Mouse (Mus musculus) thymus, postnatal 25 days (tissue): Measurements from ENCODE around the gene Frzb.

Experiments used
- DNase-seq: peaks from one replicate; pipeline ENCODE4 v3.0.0; 2022

Frzb gene

DNA sequence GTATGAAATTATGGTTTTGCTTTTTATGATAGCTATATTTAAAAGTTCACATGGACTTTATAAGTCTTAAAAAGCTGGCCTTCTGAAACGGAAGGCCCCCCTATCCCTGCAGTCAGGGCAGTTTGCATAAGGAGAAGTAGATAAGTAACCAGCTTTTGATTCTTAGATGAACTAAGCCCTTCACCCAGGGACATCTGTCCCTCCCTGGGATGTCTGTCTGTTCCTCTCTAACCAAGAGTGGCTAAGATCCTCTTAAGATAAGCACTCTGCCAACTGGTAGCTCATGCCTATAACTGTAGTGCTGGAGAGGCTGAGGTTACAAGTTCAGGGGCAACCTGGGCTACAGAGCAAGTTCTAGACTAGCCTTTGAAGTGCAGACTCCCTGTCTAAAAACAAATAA is 25.4 kb downstream of the Frzb start:
- DNase-seq, result no peak

DNA sequence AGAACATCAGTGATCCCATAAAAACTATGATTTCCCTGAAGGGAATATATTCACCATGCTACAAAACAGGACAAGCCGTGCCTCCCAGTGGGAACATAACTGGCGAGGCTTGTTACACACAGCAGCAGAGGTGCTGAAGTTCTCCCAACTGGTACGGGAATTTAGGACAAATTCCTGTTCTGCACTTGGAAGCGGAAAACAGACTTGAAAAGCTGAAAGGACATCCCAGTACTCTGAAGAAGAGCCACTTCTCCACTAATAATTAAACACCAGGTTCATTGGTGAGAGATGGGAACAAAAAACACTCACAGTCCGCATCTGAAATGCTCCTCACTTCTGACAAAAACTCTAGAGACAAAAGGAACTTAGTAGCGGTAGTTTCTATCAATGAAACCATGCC is 31.1 kb downstream of the Frzb start:
- no peak for DNase-seq

DNA sequence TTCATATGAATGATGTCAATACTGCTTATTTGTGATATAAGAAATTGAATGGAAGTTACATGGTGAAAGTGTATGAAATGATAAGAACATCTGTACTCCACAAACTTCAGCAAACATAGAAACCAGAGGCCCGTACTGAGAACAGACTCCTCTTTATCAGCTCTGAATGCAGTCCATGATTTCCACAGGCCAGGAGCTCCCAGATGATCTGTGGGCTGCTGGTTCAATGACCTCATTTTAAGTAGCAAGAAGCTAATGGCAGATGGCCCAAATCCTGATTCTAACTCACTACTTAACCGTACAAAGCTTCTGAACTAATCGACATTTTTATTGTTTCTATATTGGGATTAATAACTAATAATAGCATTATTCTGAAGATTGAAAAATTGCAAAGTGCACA is 33.0 kb downstream of the Frzb start:
- no peak for DNase-seq

DNA sequence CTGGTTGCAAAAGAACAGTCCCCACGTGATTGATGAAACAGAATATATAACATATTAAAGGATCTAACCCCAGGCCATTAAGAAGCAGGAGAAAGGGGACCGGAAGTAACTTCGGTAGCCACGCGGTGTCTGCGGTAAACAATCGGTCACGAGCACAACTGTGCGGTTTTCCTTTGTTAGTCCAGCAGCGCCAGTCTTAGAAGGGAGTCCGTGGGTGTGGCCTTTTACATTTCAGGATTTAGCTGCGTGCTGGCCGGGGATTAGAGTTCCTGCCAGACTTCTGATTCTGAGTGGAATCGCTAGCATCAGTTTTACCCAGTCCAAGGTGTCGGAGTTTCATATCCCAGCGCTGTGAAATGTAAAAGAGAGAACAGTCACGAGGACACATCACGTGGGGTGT is 34.3 kb downstream of the Frzb start:
- no peak for DNase-seq

DNA sequence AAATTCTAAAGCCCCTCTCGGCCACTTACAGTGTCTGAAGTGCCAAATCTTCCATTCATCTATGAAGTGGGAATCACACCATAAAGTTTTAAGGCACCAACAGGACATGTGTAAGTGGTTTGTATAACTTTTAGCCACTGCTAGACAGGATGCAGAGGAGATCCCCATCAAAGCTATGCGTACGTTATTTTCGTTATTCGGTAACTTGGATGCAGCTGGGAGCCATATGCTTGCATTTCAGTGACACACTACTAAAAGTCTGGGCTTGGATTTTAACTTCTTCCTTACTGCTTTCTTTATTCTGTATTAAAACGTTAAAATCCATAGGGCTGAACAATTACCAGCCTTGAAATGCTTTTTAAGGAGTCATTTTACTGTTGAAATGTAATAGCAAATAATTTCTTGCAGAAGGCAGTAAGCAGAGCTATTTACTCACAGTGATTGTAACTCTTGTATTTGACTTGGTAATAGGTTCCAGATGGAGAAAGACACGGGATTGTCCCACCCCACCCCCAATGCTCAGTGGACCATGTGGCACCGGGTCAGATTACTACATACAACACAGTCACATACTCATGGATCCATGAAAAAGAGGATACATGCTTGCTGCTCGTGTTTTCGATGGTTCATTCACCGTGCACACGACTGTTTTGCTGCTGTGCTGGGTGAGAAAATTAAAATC is 37.4 kb downstream of the Frzb start:
- no peak for DNase-seq

DNA sequence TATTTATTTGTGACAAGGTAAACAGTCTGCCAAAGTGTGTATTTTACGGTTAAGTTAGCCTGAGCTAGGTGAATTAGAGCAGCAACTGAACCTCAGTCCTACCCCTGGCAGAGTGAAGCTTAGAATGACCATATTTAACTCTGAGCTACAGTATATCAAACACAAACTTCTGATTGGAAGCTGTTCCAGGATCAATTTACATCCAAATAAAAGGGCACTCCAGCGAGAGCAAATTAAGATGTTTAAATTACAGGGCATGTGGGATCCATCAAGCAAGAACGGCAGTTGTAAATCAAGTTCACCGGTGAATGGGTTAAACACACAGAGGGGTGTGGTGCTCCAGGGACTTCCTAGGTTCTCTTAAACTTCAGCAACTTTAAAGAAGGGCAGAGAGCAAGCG is 42.7 kb downstream of the Frzb start:
- DNase-seq, result no peak

DNA sequence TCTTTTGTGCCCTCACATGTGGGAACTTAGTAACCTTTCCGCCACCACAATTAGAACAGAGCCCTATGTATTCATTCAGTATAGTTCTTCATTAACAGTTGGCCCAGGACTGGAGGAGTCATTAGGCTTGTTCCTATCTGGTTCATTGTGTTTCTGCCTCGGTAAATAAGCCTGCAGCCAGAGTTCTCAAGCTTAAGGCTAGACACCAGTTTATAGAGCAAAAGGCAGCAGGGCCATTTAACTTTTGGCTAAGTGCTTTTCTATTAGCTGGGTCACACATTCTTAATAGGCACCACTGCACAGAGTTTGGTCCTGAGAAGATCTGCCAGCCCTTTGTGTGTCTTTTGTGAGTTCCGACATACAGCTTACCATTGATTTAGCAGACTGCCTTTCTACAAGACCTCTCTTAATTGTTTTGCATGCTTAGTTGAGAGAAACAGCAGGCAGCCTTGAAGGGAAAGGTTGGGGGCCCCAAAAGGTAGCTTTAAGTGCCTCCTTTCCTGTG is 48.8 kb downstream of the Frzb start:
- no peak for DNase-seq

DNA sequence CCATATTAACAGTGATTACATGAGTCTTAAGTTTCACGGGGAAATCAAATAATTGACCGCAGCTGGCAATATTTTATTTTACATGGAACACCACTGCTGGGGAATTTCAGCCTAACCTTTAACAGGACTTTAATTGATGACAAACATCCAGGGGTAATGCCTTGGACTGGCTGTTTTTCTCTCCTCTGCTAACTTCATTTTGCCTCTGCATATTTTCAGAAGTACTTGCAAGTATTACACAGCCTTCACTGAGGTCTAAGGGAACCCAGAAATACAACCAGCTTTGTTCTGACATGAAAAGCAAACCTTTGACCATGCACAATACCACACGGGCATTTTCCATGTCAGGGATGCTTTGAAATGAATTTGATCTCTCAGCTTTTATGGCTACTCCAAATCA is 50.6 kb downstream of the Frzb start:
- no peak for DNase-seq

DNA sequence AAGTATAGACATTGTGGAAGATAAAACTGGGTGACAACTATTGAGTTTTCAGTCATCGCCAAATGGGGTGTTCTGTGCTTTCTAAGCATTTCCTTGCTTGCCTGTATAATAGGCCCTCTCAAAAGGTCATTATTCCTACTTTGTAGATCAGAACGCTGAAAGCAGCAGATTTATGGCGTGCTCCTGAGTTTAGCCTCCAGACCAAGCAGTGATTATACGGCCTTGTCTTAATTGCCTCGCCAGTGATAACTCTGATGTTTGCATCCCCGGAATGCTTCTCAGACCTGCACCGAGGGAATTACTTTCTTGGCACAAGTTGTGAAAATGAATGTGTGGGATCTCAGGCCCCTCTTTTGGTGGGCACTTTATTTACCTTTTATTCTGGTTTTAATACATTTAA is 51.4 kb downstream of the Frzb start:
- no peak for DNase-seq

DNA sequence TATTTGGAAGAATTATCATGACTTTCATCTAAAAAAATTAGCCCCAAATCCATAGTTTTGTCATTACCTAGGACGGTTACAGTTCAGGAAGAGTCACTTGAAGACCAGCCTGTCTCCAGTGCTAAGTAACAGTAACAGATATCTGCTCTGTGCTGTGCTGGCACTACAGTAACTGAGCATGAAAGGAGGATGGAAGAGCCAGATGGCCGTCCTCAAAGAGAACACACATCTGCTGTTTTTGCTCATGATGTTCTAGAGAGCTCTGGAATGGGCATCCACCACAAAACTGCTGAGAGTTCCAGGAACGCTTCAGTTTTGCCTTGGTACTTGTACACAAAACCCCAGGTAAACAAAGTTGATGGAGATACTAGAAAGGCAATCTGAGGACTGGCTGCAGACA is 59.1 kb downstream of the Frzb start:
- no peak for DNase-seq

DNA sequence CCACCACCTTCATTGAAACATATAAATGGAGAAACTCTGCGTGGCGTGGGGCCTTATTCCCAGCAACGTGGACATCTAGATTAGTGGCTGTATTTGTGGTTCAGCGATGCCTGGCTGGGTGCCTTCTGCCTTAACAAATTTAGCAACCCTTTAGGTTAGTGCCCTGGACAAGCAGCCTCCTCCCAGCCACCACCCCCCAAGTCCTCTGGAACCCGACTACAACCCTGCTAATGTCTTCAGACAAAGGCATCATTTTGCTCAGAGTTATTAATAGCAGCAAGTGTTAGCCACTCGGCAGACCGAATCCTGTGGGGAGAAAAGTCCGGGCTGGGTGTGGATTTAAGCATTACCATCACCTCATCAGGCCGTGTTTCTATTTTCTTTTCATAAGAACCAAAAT is 59.8 kb downstream of the Frzb start:
- no peak for DNase-seq

DNA sequence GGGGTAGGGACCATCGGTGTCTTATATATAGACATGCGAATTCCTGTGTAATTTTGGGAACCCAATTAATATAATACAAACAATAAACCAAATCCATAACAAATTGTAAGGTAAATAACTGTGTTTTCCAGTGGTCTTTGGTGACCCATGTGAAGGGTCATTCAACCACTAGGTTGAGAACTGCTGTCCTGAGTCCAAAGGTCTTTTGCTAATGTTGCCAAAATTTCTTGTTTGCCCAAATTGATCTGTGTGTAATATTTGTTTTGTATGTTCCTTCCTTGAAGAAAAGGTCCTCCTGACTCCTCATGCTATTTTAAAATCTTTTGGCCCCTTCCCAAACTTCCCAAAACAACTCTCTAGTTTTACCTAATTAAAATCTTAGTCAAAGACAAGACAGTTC is 61.2 kb downstream of the Frzb start:
- no peak for DNase-seq

DNA sequence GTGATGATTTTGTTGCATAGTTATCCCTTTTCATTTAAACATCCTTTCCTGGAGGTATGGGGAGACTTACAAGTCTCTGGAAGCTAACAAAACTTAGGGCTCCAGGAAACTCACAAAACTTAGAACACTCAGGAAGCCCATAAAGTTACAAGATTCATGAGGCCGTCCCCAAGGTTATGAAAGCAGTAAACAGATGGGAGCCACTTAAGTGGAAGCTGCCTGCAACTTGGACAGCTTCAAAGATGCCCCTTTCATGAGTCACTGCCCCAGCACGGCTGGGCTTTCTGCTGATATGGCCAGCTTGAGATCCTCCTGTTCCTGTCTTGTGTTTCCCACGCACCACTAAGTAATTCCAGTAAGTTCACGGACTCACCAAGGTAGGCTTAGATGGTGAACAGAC is 63.0 kb downstream of the Frzb start:
- DNase-seq, result no peak

DNA sequence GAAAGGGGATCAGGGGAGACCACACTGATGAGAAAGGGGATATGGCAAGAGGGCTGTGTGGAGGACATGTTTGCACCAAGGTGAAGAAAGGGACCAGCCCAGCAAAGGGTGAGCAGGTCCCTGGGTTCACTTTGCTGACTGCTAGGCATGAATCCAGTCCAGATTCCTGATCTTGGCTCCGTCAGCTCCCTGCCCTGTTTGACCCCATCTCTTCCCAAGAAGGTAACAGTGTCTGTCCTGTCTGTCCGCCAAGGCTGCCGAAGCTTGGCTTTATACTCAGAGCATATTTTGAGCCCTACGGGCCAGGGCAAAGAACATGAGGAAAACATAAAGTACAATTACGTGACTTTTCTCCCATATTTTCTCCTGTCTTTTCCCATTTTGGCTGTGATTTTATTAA is 67.6 kb downstream of the Frzb start:
- DNase-seq, result no peak

DNA sequence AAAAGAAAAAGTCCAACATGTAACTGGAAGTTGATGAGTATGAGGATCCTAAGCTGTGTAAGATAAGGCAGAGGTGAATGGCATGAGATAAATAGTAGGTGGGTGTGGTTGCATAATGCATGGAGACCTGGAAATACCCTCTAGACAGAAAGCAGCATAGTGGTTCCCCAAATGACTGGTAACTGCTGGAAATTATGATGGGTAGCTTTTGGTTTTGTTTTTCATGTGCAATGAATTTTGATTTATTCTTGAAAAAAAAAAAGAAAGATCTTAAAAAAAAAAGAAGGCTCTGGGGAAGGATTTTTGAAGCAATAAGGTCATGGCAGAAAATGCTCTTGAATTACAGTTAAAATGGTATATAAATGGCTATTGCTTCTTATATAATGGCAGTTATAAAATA is 72.5 kb downstream of the Frzb start:
- DNase-seq, result no peak

DNA sequence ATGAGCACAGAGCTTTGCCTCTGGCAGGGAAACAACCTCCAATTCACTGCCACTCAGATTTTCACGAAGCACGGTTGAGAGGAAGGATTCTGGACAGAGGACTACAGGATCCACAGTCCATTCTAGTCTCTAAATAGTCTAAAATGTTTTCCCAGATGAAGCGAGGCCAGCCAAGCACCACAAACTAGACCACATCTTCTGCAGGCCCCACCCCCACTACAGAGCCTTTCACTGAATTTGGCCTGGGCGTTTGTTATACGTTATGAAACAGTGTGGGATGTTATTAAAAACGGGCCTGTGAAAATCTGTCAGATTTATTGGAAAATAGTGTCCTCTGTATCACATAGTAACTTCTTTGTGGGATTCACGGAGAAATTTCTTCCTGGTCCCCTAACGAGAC is 76.0 kb downstream of the Frzb start:
- no peak for DNase-seq
